Mouse (Mus musculus) bone marrow, adult 2 months (tissue): ENCODE measurements around the gene Fzd2. TPM values are rescaled to one million over a fixed set of nuclear protein-coding genes. Genes with fewer than 3 reads are reported as not detected.

Source experiments
- H3K27ac ChIP-seq: fragments of 200-500 bp; 2 replicates; pipeline ENCODE4 v1.5.1; 2012; ENCODE audit warnings: low read depth, mild to moderate bottlenecking, control low read depth, inconsistent platforms, low read length; ENCODE audit not compliant: control insufficient read depth, poor library complexity, insufficient read depth
- H3K4me1 ChIP-seq: fragments of 200-500 bp; 2 replicates; pipeline ENCODE4 v1.6.1; 2011; ENCODE audit warnings: low read length; ENCODE audit not compliant: control insufficient read depth, insufficient read depth
- H3K4me3 ChIP-seq: fragments of 200-500 bp; replicated peaks from 2 replicates; pipeline ENCODE3; 2011; ENCODE audit warnings: mild to moderate bottlenecking, low read depth, low read length, control low read depth; ENCODE audit not compliant: control insufficient read depth
- CTCF ChIP-seq: fragments of 200-500 bp; IDR thresholded peaks from 2 replicates; pipeline ENCODE4 v1.5.1; 2011; ENCODE audit warnings: low read length, control low read depth; ENCODE audit not compliant: control insufficient read depth, insufficient read depth
- POLR2A ChIP-seq: fragments of 200-500 bp; IDR thresholded peaks from 2 replicates; pipeline ENCODE4 v1.6.1; 2011; ENCODE audit warnings: low read depth, mild to moderate bottlenecking, control low read depth, low read length, borderline replicate concordance; ENCODE audit not compliant: control insufficient read depth
- WGBS: fragments of 180-500 bp; shearing (Covaris S2); methylation state at CpG from one replicate; pipeline ENCODE4 v1.1.7; 2018; 5-methylcytosine and 5-hydroxymethylcytosine counted together
- polyA plus RNA-seq: library from polyadenylated mRNA; stranded (reverse); fragments of >200 nt; gene quantifications from 2 replicates; pipeline ENCODE4 v1.2.4, GENCODE M21; 2011; ENCODE audit warnings: low replicate concordance; ENCODE audit not compliant: missing spikeins, insufficient read depth, insufficient read length

Gene Fzd2
- polyA plus RNA-seq, 1 experiment, result 0.42 TPM

DNA sequence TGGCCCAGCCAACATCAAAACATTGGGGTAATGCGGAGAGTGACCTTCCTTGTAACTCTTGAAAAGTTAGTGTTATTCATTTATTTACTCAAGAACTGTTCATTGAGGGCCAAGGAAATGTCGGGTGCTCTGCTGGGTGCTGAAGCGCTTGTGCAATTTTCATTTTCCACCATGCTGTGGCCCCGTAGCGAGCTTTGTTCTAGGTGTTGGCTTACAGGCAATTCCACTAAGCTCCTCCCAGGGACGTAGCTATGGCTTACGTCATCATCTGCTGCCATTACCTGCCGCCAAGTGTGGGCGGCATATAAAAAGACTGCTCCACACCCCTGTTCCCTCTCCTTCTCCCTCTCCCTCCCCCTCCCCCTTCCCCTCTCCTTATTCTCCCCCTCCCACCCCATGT, 29.2 kb downstream of the Fzd2 start:
- WGBS, result 35% methylated on average over 9 of the region's 9 CpGs
- TF ChIP-seq CTCF (no peak), POLR2A (no peak)
- Histone ChIP-seq H3K27ac (no peak overlapping the region), H3K4me3 (no peak overlapping the region), H3K4me1 (no peaks in the 10 kb centered on the region)

DNA sequence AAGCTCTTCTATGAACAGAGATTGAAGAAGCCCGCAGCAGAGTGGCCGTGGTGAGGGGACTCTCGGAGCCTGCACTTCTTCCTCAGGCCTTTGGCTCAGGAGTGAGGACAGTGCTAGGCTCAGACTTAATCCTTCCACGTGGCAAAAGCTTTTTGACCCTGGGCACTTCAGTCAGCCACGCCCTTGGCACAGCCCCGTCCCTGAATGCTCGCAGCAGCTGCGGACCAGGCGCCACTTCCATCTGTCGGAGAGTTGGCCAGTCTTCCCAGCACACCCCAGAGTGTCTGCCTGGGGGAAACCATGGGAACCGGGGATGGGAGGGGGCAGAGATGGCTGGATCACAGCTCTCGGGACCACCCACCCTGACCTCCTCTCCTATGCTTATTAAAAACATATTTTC, 32.7 kb downstream of the Fzd2 start:
- Histone ChIP-seq H3K27ac (no peak overlapping the region), H3K4me3 (no peak overlapping the region), H3K4me1 (no peaks in the 10 kb centered on the region)
- 69% methylated on average over 12 of the region's 12 CpGs for WGBS
- TF ChIP-seq CTCF (no peak), POLR2A (no peak)

DNA sequence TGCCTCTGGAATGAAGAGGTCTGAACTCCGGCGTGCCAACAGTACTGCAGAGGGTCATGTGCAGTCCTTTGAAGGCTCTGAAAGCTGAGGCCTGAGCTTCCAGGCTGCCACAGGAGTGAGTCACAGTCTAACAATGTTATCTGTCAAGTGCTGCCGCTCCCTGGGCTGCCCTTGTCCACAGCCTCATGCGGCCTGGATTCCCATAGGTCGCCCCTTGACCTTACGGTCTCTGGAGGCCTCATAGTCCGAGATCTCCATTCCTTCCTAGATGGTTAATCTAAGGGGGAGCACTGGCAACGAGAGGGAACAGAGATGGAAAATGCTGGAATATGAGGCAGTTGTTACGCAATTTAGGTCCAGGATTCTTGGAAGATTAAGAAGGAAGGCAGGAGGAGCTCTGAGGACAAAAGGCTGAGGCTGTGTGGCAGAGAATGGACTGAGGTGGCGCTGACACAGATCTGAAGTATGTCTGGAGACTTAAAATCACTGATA, 39.7 kb downstream of the Fzd2 start:
- H3K4me3 ChIP-seq, result no peak overlapping the region
- no peak for TF ChIP-seq CTCF
- TF ChIP-seq POLR2A, result no peak
- WGBS, result 77% methylated on average over 10 of the region's 10 CpGs
- H3K27ac ChIP-seq, result no peak overlapping the region
- no peaks in the 10 kb centered on the region for H3K4me1 ChIP-seq

DNA sequence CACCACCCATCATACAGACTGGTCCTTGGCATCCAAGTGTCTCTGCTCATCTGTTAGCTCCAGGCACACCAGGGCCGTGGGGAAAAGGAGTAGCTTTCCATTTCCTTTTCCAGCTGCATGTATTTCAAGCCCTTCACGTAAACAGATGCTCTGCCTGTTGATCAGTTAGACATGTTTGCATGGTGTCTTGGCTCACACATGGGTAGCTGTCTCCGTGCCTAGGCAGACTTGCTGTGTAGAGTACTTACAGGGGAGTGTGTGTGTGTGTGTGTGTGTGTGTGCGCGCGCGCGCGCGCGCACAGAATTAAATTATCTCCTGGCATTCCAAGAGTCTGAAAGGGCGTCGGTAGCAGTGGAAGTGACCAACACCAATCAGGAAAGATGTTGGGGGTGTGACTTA, 42.0 kb downstream of the Fzd2 start:
- no peak for TF ChIP-seq POLR2A
- no peak for TF ChIP-seq CTCF
- Histone ChIP-seq H3K27ac (no peak overlapping the region), H3K4me1 (no peaks in the 10 kb centered on the region), H3K4me3 (no peak overlapping the region)
- WGBS, result 86% methylated on average over 13 of the region's 13 CpGs

DNA sequence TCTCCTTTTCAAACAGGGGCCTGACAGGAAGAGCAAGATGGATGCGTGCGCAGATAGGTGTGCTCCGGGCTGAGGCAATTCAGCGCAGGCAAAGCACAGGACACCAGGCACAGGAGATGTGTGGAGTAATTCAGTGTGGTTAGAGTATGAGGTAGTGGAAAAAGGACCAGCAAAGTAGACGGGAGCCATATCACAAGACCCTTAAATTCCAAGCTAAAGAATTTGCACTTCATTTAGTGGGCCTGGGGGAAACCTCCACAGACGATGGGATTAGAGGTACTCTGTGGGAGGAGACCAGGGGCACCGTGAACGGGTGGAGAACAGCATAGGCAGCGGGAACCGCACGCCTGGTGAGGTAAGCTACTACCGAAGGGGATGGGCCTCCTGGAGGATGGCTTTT, 43.7 kb downstream of the Fzd2 start:
- Histone ChIP-seq H3K27ac (no peak overlapping the region), H3K4me3 (no peak overlapping the region), H3K4me1 (no peaks in the 10 kb centered on the region)
- TF ChIP-seq CTCF (no peak), POLR2A (no peak)
- 78% methylated on average over 12 of the region's 12 CpGs for WGBS

DNA sequence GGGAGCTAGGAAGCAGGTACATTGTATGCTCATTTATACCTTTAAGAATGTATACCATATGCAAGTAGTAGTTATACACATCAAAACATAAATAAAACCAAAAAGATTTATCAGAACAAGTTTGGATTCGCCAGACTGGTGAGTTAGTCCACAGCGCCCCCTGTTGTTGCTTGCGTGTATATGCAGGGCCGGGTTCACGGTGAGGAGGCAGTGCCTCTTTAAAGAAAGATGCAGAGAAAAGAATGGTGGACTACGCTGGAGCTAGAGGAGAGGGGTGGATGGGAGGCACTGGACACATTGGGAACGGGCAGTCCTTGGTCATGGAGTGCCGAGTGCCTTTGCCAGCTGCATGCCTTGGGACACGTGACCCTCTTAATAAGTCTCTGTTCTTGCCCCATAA, 47.2 kb downstream of the Fzd2 start:
- Histone ChIP-seq H3K27ac (no peak overlapping the region), H3K4me1 (no peaks in the 10 kb centered on the region), H3K4me3 (no peak overlapping the region)
- 9% methylated on average over 9 of the region's 9 CpGs for WGBS
- TF ChIP-seq CTCF, result peak; percentile 65
- TF ChIP-seq POLR2A, result no peak

DNA sequence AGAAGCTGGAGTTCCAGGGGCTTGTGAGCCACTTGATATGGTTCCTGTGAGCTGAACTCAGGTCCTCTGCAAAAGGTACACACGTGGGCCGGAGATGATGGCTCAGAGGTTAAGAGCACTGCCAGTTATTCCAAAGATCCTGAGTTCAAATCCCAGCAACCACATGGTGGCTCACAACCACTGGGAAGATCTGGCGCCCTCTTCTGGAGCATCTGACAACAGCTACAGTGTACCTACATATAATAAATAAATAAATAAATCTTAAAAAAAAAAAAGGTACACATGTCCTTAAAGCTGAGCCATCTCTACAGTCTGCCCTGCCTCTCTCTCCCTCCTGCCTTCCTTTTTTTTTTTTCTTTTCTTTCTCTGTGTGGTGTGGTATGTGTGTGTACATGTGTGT, 48.6 kb downstream of the Fzd2 start:
- Histone ChIP-seq H3K27ac (no peak overlapping the region), H3K4me1 (no peaks in the 10 kb centered on the region; the same call in 1 of the 2 replicates), H3K4me3 (no peak overlapping the region)
- 68% methylated on average over 3 of the region's 3 CpGs for WGBS
- no peak for TF ChIP-seq CTCF
- no peak for TF ChIP-seq POLR2A

DNA sequence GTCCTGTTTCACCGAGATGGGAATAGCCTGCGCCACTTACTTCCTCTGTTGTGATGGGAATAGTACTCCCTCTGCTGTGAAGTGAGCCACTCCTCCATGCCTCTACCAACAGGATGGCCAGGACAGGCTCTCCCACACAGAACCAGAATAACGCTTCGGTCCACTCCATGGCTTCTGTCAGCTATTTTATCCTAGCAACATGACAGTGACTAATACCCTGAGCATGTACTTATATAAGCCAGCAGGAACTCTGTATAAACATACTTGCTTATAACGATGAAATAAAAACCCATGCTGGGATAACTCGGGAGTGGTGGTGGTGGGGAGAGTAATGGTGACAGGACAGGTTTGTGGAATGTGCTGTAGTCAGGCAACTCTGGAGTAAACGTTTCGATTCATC, 51.7 kb downstream of the Fzd2 start:
- Histone ChIP-seq H3K27ac (no peak overlapping the region), H3K4me3 (no peak overlapping the region), H3K4me1 (no peaks in the 10 kb centered on the region; the same call in 1 of the 2 replicates)
- TF ChIP-seq POLR2A (no peak), CTCF (no peak)
- WGBS, result 70% methylated on average over 8 of the region's 8 CpGs

DNA sequence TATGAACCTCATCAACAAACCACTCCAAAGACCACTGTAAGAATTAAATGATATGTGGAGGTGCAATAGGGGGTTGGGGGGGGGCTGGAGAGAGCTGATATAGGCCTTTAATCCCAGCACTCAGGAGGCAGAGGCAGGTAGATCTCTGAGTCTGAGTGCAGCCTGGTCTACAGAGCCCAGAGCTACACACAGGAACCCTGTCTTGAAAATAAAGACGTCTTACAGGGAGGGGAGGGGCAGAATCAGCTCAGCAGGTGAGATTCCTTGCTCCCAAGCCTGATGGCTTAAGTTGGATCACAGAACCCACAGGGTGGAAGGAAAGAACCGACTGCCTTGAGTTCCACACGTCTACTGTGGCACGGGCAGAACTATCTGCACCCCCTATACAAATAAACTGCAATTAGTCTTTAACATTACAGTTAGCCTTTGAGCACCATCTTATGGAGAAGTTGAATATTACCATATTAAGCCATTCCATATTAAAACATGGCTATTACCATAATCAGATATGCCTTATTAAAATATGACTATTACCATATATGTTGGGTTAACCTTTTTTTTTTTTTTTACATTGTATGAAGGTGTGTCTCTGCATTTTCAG, 52.2 kb downstream of the Fzd2 start:
- Histone ChIP-seq H3K4me1 (no peaks in the 10 kb centered on the region; the same call in 1 of the 2 replicates), H3K4me3 (no peak overlapping the region), H3K27ac (no peak overlapping the region)
- TF ChIP-seq CTCF (no peak), POLR2A (no peak)
- 9% methylated on average over 4 of the region's 4 CpGs for WGBS
